Mouse (Mus musculus) kidney, embryonic 15.5 days (tissue): ENCODE measurements around the gene Dtnbp1. TPM values are rescaled to one million over a fixed set of nuclear protein-coding genes. Genes with fewer than 3 reads are reported as not detected.

Experiments
- ATAC-seq: fragments of 200-750 bp; cut with Nextera tagmentation; replicated peaks from 2 replicates; pipeline ENCODE4 v1.8.0; 2017; ENCODE audit warnings: moderate TSS enrichment; ENCODE audit not compliant: low FRiP score
- H3K27ac ChIP-seq: fragments of 300-500 bp; sonication (generic); 2 replicates; pipeline ENCODE4 v1.5.1; 2015; ENCODE audit warnings: mild to moderate bottlenecking, inconsistent platforms
- H3K27me3 ChIP-seq: fragments of 300-500 bp; sonication (generic); 2 replicates; pipeline ENCODE4 v1.6.1; 2015; ENCODE audit warnings: inconsistent platforms
- H3K36me3 ChIP-seq: fragments of 300-500 bp; sonication (generic); 2 replicates; pipeline ENCODE4 v1.6.1; 2015; ENCODE audit warnings: inconsistent platforms
- H3K4me1 ChIP-seq: fragments of 300-500 bp; sonication (generic); 2 replicates; pipeline ENCODE4 v1.6.1; 2015; ENCODE audit warnings: inconsistent platforms
- H3K4me2 ChIP-seq: fragments of 300-500 bp; sonication (generic); 2 replicates; pipeline ENCODE4 v1.6.1; 2015; ENCODE audit warnings: moderate library complexity, mild to moderate bottlenecking, inconsistent platforms
- H3K4me3 ChIP-seq: fragments of 300-500 bp; sonication (generic); replicated peaks from 2 replicates; pipeline ENCODE4 v1.5.1; 2015; ENCODE audit warnings: mild to moderate bottlenecking, inconsistent platforms
- H3K9ac ChIP-seq: fragments of 300-500 bp; sonication (generic); 2 replicates; pipeline ENCODE4 v1.6.1; 2015; ENCODE audit warnings: mild to moderate bottlenecking, inconsistent platforms
- H3K9me3 ChIP-seq: fragments of 300-500 bp; sonication (generic); replicated peaks from 2 replicates; pipeline ENCODE4 v1.6.1; 2016; ENCODE audit warnings: inconsistent platforms
- WGBS: fragments of 180-500 bp; shearing (Covaris S2); methylation state at CpG from one replicate; pipeline ENCODE4 v1.1.7; 2015; ENCODE audit warnings: mixed read lengths; 5-methylcytosine and 5-hydroxymethylcytosine counted together
- polyA plus RNA-seq: library from polyadenylated mRNA; unstranded; fragments of >200 nt; fragmentation: Nextera tagmentation; extraction: Ambion mirVana; gene quantifications from 2 replicates; pipeline ENCODE4 v1.2.1, GENCODE M21; 2015

The Dtnbp1 gene
- polyA plus RNA-seq, 1 experiment from 2014 or later, result 84.1 TPM

DNA sequence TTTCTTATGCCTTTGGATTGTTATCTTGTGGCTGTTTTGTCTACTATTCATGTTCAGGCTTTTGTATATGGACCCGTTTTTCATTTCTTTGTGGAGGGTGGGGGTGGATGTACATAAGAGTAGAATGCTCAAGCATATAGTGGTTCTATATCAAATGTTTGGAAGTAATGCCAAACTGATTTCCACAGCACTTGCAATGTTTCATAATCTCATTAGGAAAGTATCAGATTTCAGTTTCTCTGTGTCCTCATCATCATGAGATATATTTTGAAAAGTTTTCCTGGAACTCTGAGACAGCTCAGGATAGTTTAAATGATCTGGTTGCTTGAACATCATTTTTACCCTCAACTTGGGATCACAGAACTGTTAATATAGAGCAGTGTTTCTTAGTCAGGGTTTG, 27.8 kb upstream of the Dtnbp1 start:
- no peak overlapping the region for H3K4me3 ChIP-seq
- no peaks in the 10 kb centered on the region for H3K36me3 ChIP-seq
- ATAC-seq, result no peak
- WGBS, result 76% methylated on average over 1 of the region's 1 CpGs
- no peaks in the 10 kb centered on the region for H3K27me3 ChIP-seq
- H3K4me2 ChIP-seq, result no peak overlapping the region
- no peak overlapping the region for H3K27ac ChIP-seq
- no peaks in the 10 kb centered on the region for H3K9me3 ChIP-seq
- H3K9ac ChIP-seq, result no peak overlapping the region
- peaks cover 23% of the 10 kb centered on the region for H3K4me1 ChIP-seq

GRCm38 (mm10) chr13:45026291-45026690, 24.3 kb upstream of the Dtnbp1 start:
- no peak overlapping the region for H3K4me2 ChIP-seq
- no peak for ATAC-seq
- H3K4me1 ChIP-seq, result peaks cover 4% of the 10 kb centered on the region
- no peaks in the 10 kb centered on the region for H3K9me3 ChIP-seq
- no peak overlapping the region for H3K27ac ChIP-seq
- H3K4me3 ChIP-seq, result no peak overlapping the region
- no peaks in the 10 kb centered on the region for H3K36me3 ChIP-seq
- H3K9ac ChIP-seq, result no peak overlapping the region
- no peaks in the 10 kb centered on the region for H3K27me3 ChIP-seq
- WGBS, result 86% methylated on average over 3 of the region's 3 CpGs

DNA sequence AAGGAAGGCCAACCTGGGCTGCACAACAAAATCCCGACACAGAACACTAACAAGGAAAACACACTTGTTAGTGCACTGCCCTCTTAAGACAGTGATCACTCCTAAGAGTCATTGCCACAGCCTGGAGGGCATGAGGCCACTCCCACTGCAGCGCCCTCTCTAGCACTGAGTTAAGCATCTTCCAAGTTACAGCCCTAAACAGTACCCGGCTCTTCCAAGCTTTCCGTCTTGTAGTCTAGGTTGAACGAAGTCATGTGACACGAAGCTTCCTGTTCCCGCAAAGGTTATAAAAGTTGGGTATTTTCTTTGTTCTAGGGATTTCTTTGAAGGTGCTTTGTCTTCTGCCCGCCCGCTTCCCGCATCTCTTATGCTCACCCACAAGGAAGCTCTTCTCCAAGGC, 22.9 kb upstream of the Dtnbp1 start:
- no peak for ATAC-seq
- WGBS, result 76% methylated on average over 10 of the region's 10 CpGs

DNA sequence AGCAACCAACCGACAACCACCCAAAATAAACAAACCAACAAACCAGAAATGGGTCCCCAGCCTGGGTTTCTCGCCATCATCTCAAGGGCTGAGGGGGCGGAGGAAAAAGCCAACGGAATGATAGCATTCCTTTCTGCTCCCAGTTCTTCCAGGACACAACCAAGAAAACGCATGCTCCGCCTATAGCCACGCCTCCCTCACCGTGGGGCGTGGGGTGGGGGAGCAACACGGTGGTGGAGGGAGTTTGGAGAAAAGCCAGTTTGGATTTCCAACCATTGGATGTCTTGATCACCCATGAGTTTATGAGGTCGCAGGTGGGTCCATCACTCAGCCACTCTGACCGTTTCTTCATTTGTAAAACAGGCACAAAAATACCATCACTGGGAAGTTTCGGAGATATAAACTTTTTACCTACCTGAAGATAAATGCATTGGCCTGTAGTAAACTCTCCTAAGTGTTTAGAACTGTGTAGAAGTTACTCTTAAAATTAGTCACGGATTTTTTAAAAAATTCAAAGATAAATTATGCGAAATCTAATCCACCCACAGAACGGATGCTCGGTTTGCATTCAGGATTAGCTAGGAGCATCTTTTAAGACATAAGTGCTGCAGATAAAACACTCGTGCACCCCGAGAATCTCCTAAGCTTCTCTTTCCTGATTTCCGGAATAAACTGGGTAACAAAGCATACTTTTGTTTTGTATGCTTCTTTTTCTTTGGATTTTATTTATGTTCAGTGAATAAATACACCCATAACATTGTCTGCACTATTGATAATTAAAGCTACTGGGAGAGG, 21.6 kb upstream of the Dtnbp1 start:
- Histone ChIP-seq H3K9me3 (no peaks in the 10 kb centered on the region), H3K27me3 (no peaks in the 10 kb centered on the region), H3K36me3 (no peaks in the 10 kb centered on the region), H3K4me3 (no peak overlapping the region), H3K4me2 (no peak overlapping the region), H3K27ac (no peak overlapping the region), H3K9ac (no peak overlapping the region), H3K4me1 (no peaks in the 10 kb centered on the region)
- ATAC-seq, result no peak
- WGBS, result 74% methylated on average over 20 of the region's 20 CpGs

More for the DNA sequence above, 22.9 kb upstream of the Dtnbp1 start:
- Histone ChIP-seq H3K27ac (no peak overlapping the region), H3K4me1 (no peaks in the 10 kb centered on the region), H3K36me3 (no peaks in the 10 kb centered on the region), H3K27me3 (no peaks in the 10 kb centered on the region), H3K4me2 (no peak overlapping the region), H3K4me3 (no peak overlapping the region), H3K9ac (no peak overlapping the region), H3K9me3 (no peaks in the 10 kb centered on the region)

DNA sequence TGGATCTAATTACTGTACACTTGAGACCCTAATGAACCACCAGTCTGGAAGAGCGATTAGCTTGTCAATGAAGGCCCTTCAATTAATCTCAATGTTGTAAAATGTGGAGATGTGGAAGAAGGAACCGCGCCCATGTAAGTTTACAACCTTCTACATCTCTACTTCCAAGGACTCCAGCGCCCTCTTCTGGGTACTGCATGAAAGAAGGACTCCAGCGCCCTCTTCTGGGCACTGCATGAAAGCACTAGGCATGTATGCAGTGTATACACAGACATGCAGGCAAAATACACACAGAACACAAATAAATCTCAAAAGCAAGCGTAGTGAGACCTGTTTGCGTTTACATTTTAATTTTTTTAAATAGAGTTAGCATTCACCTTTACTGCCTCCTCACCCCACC, 6.2 kb upstream of the Dtnbp1 start:
- 74% methylated on average over 7 of the region's 7 CpGs for WGBS
- Histone ChIP-seq H3K4me1 (peaks cover 20% of the 10 kb centered on the region), H3K9me3 (no peaks in the 10 kb centered on the region), H3K36me3 (no peaks in the 10 kb centered on the region), H3K4me2 (no peak overlapping the region), H3K9ac (no peak overlapping the region), H3K4me3 (no peak overlapping the region), H3K27me3 (no peaks in the 10 kb centered on the region), H3K27ac (peak overlapping the region; percentile 14; the same call in 1 of the 2 replicates)
- no peak for ATAC-seq

DNA sequence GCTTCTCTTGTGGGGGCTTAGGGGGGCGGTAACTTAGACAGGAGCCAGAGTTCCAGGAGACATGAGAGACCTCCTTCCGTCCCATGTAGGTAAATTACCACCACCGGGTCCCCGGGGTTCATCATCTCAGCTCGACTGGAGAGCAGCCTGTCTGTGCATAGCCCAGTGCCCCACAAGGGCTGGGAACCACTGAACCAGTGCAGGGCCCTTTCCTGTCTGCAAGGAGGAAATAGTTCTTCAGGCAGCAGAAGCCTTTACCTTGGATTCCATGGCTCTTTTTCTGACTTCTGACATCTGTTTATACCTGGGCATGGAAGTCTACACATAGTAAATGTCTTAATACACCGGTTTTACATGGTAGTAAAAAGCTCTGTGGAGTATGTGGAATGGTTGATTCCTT, 5.8 kb upstream of the Dtnbp1 start:
- no peak; the same call in 1 of the 2 replicates for ATAC-seq
- 36% methylated on average over 6 of the region's 6 CpGs for WGBS
- Histone ChIP-seq H3K27ac (0 out of 2 replicates have a peak overlapping the region, but pooled peaks have one; percentile 24), H3K36me3 (no peaks in the 10 kb centered on the region), H3K4me3 (no peak overlapping the region), H3K9ac (no peak overlapping the region), H3K27me3 (no peaks in the 10 kb centered on the region), H3K9me3 (no peaks in the 10 kb centered on the region), H3K4me2 (no peak overlapping the region), H3K4me1 (peaks cover 21% of the 10 kb centered on the region)

GRCm38 (mm10) chr13:45006483-45006882, 4.5 kb upstream of the Dtnbp1 start:
- no peak for ATAC-seq
- H3K9me3 ChIP-seq, result no peaks in the 10 kb centered on the region
- no peaks in the 10 kb centered on the region for H3K27me3 ChIP-seq
- H3K4me2 ChIP-seq, result no peak overlapping the region
- WGBS, result 72% methylated on average over 5 of the region's 5 CpGs
- no peak overlapping the region for H3K9ac ChIP-seq
- 0 out of 2 replicates have a peak overlapping the region, but pooled peaks have one; percentile 4 for H3K27ac ChIP-seq
- H3K4me3 ChIP-seq, result no peak overlapping the region
- no peaks in the 10 kb centered on the region for H3K36me3 ChIP-seq
- H3K4me1 ChIP-seq, result peaks cover 27% of the 10 kb centered on the region

GRCm38 (mm10) chr13:45005861-45006260, 3.9 kb upstream of the Dtnbp1 start:
- H3K27ac ChIP-seq, result 0 out of 2 replicates have a peak overlapping the region, but pooled peaks have one; percentile 4
- 39% methylated on average over 7 of the region's 7 CpGs for WGBS

GRCm38 (mm10) chr13:45004987-45005592, 3.1 kb upstream of the Dtnbp1 start:
- no peaks in the 10 kb centered on the region for H3K36me3 ChIP-seq
- H3K27ac ChIP-seq, result no peak overlapping the region
- no peak for ATAC-seq
- no peak overlapping the region for H3K4me2 ChIP-seq
- H3K4me1 ChIP-seq, result peaks cover 36% of the 10 kb centered on the region
- no peak overlapping the region for H3K4me3 ChIP-seq
- H3K9ac ChIP-seq, result no peak overlapping the region
- no peaks in the 10 kb centered on the region for H3K9me3 ChIP-seq
- no peaks in the 10 kb centered on the region for H3K27me3 ChIP-seq
- 59% methylated on average over 5 of the region's 5 CpGs for WGBS

More at GRCm38 (mm10) chr13:45005861-45006260, 3.9 kb upstream of the Dtnbp1 start:
- no peaks in the 10 kb centered on the region for H3K36me3 ChIP-seq
- H3K9ac ChIP-seq, result no peak overlapping the region
- peaks cover 28% of the 10 kb centered on the region for H3K4me1 ChIP-seq
- no peak for ATAC-seq
- H3K9me3 ChIP-seq, result no peaks in the 10 kb centered on the region
- no peak overlapping the region for H3K4me2 ChIP-seq
- no peak overlapping the region for H3K4me3 ChIP-seq
- H3K27me3 ChIP-seq, result no peaks in the 10 kb centered on the region

- Histone ChIP-seq H3K4me2 (peak overlapping the region; percentile 85; the same call in 1 of the 2 replicates), H3K4me3 (no peak overlapping the region), H3K27me3 (no peaks in the 10 kb centered on the region), H3K9ac (no peak overlapping the region), H3K27ac (no peak overlapping the region), H3K9me3 (no peaks in the 10 kb centered on the region), H3K36me3 (peaks cover 6% of the 10 kb centered on the region; the same call in 1 of the 2 replicates), H3K4me1 (peaks cover 37% of the 10 kb centered on the region)
- WGBS, result 59% methylated on average over 5 of the region's 5 CpGs
- ATAC-seq, result no peak
These were observed 1.1 kb upstream of the Dtnbp1 start for GRCm38 (mm10) chr13:45003026-45003425.

- no peaks in the 10 kb centered on the region for H3K27me3 ChIP-seq
- peak overlapping the region; percentile 88 for H3K9ac ChIP-seq
- 0% methylated on average over 40 of the region's 52 CpGs for WGBS
- peak overlapping the region; percentile 85 for H3K4me2 ChIP-seq
- ATAC-seq, result peak; percentile 82
- peak overlapping the region; percentile 93 for H3K27ac ChIP-seq
- H3K4me3 ChIP-seq, result peak overlapping the region; percentile 96
- no peaks in the 10 kb centered on the region for H3K9me3 ChIP-seq
- peaks cover 29% of the 10 kb centered on the region for H3K4me1 ChIP-seq
- peaks cover 10% of the 10 kb centered on the region; the same call in 1 of the 2 replicates for H3K36me3 ChIP-seq
These were observed 578 bp downstream of the Dtnbp1 start for GRCm38 (mm10) chr13:45001228-45001910.

GRCm38 (mm10) chr13:45000836-45001227, 1.1 kb downstream of the Dtnbp1 start:
- WGBS, result 20% methylated on average over 7 of the region's 7 CpGs
- H3K27ac ChIP-seq, result peak overlapping the region; percentile 93
- peak overlapping the region; percentile 96 for H3K4me3 ChIP-seq
- peak overlapping the region; percentile 88 for H3K9ac ChIP-seq
- no peak for ATAC-seq
- H3K9me3 ChIP-seq, result no peaks in the 10 kb centered on the region
- no peaks in the 10 kb centered on the region for H3K27me3 ChIP-seq
- H3K36me3 ChIP-seq, result peaks cover 11% of the 10 kb centered on the region; the same call in 1 of the 2 replicates
- H3K4me1 ChIP-seq, result peaks cover 23% of the 10 kb centered on the region
- H3K4me2 ChIP-seq, result peak overlapping the region; percentile 85
